Mouse (Mus musculus) naive thymus-derived CD4-positive, alpha-beta T cell, adult 5 months (primary cell): ENCODE results near the gene Zfp758. TPM values are rescaled to one million over a fixed set of nuclear protein-coding genes. Genes with fewer than 3 reads are reported as not detected.

Experiments
- polyA plus RNA-seq: library from polyadenylated mRNA; unstranded; fragments of 100-300 nt; shearing (Covaris generic); gene quantifications from one replicate; pipeline ENCODE4 v1.2.1, GENCODE M21; 2017

The Zfp758 gene
- polyA plus RNA-seq = 11.8 TPM

GRCm38 (mm10) chr17:22361101-22361781 lies at the start of gene Zfp758, which contains the start of gene Zfp944:
Gene Zfp758, plus strand, starts transcription at chr17:22361453.
Gene Zfp944, minus strand, starts transcription at chr17:22361400.

GRCm38 (mm10) chr17:22314730-22315226 lies 46.5 kb upstream of the Zfp758 start, which contains the start of gene CT030661.1:
Gene CT030661.1, minus strand, starts transcription at chr17:22314837.

GRCm38 (mm10) chr17:22423952-22424617 lies 62.8 kb downstream of the Zfp758 start, which contains the start of gene Zfp946:
Gene Zfp946, plus strand, starts transcription at chr17:22424222.

Other genes starting within 250 kb of the Zfp758 start
- gene Zfp947, start 195.3 kb upstream of the Zfp758 start, polyA plus RNA-seq = 0.22 TPM
- gene Zfp994, start 135.8 kb upstream of the Zfp758 start, polyA plus RNA-seq = 2.1 TPM
- 8.0 TPM for gene CT030661.1, start 46.6 kb upstream of the Zfp758 start, polyA plus RNA-seq
- gene Zfp944, start 53 bp upstream of the Zfp758 start, polyA plus RNA-seq = 7.4 TPM
- 3.3 TPM for gene Zfp946, start 62.8 kb downstream of the Zfp758 start, polyA plus RNA-seq
- not detected for gene Vmn2r111, start 212.0 kb downstream of the Zfp758 start, polyA plus RNA-seq
- gene Vmn2r112, start 239.5 kb downstream of the Zfp758 start, polyA plus RNA-seq = 0.04 TPM